Mouse (Mus musculus): ENCODE measurements around the gene Megf11. TPM values are rescaled to one million over a fixed set of nuclear protein-coding genes. Genes with fewer than 3 reads are reported as not detected.

Megf11 gene
- polyA plus RNA-seq, 1 experiment from 2014 or later: 0.92 TPM

DNA sequence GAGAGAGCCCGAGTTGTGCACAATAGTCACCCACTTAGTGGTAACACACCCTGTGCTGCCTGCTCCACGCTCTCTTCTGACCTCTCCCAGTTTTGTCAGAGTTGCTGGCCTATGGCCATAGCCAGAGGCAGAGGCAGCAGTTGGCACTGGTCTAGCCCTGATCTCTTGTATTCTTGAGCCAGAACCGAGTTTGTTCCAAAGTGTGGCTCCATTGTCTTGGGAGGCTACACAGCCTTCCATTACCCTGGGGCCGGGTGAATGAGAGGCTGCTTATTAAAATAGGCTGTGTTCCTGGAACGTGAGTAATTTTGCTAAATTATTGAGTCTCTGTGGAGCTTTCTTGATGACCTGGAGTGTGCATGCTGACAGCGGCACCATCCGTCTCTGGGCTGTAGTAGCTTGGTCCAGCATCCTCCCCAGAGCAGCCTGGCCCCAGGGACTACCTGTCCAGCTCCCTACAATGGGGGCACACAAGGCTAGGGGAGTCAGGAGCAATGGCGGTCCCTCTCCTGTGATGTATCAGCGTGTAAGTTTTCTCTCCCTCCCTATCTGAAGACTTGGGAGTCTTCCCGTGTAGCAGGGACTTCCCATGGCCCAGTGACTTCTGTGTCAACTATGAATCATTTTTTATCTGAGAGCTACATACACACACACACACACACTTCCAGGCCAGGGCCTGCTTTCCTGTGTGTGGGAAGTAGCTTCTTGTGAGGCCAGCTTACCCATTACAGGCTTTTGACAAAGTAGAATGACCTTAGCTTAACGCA, 121.2 kb downstream of the Megf11 start:
- 67% methylated on average over 11 of the region's 11 CpGs for WGBS
- Histone ChIP-seq H3K27ac (replicated peaks in 1 of 2; ENCODE audit: control insufficient read depth in 1 of 2, insufficient read depth in 1 of 2, low read depth in 2 of 2, low read length in 2 of 2) (no peak overlapping the region), H3K9me3 (ENCODE audit: control insufficient read depth, low read length) (no peaks in the 10 kb centered on the region), H3K9ac (ENCODE audit: low read length) (no peak overlapping the region), H3K4me1 (ENCODE audit: control insufficient read depth in 2 of 2, insufficient read depth in 2 of 2, low read length in 2 of 2) (no peaks in the 10 kb centered on the region; a peak in 1 of 4 replicates), H3K27me3 (ENCODE audit: control insufficient read depth, insufficient read depth, low read length) (no peaks in the 10 kb centered on the region), H3K4me3 (ENCODE audit: control insufficient read depth in 1 of 2, insufficient read depth in 1 of 2, low read depth in 1 of 2, low read length in 2 of 2) (no peak overlapping the region), H3K36me3 (ENCODE audit: control insufficient read depth, insufficient read depth, low read length) (no peaks in the 10 kb centered on the region), H3K4me2 (ENCODE audit: low read length) (no peak overlapping the region)
- no peak for ATAC-seq (ENCODE audit: insufficient number of reproducible peaks, insufficient read depth, low FRiP score, low read depth)

DNA sequence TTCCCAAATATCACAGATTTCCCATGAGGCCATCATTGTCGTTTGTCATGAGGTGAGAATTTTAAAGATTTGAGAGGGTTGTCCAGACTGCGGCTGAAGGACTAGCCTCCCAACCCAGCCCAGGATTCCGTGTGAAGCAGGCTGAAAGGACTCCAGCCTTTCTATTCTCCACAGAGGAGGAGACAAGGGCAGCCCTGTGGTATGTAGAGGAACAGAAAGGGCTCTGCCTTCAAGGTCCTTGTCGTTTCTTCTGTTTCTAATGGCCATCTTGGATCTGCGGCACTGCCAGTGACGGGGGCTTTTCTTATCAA, 121.7 kb downstream of the Megf11 start:
- Histone ChIP-seq H3K4me2 (ENCODE audit: low read length) (no peak overlapping the region), H3K9ac (ENCODE audit: low read length) (no peak overlapping the region), H3K36me3 (ENCODE audit: control insufficient read depth, insufficient read depth, low read length) (no peaks in the 10 kb centered on the region), H3K4me3 (ENCODE audit: control insufficient read depth in 1 of 2, insufficient read depth in 1 of 2, low read depth in 1 of 2, low read length in 2 of 2) (no peak overlapping the region), H3K27me3 (ENCODE audit: control insufficient read depth, insufficient read depth, low read length) (no peaks in the 10 kb centered on the region), H3K4me1 (ENCODE audit: control insufficient read depth in 2 of 2, insufficient read depth in 2 of 2, low read length in 2 of 2) (no peaks in the 10 kb centered on the region; a peak in 1 of 4 replicates), H3K27ac (replicated peaks in 1 of 2; ENCODE audit: control insufficient read depth in 1 of 2, insufficient read depth in 1 of 2, low read depth in 2 of 2, low read length in 2 of 2) (no peak overlapping the region), H3K9me3 (ENCODE audit: control insufficient read depth, low read length) (no peaks in the 10 kb centered on the region)
- 43% methylated on average over 6 of the region's 6 CpGs for WGBS
- no peak for ATAC-seq (ENCODE audit: insufficient number of reproducible peaks, insufficient read depth, low FRiP score, low read depth)

DNA sequence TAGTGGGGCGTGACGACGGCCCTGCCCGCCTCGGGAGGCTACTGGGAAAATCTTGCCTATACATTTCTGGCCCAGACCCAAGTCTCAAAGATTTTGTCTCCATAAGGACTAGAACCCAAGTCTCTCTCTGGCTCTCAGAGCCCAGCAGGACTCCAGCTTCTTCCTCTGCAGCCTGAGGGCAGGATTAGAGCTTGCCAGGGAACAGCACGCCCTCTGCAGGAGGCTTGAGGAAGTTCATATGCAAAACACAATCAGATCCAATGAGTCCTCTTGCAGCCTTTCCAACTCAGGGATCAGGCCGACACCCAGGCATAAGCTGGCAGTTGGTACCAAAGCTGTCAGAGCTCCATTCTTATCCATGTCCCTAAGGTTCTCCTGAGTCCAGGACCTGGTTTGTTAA, 122.6 kb downstream of the Megf11 start:
- H3K27me3 ChIP-seq (ENCODE audit: control insufficient read depth, insufficient read depth, low read length): no peaks in the 10 kb centered on the region
- no peak overlapping the region for H3K4me3 ChIP-seq (ENCODE audit: control insufficient read depth in 1 of 2, insufficient read depth in 1 of 2, low read depth in 1 of 2, low read length in 2 of 2)
- H3K9ac ChIP-seq (ENCODE audit: low read length): no peak overlapping the region
- no peaks in the 10 kb centered on the region for H3K9me3 ChIP-seq (ENCODE audit: control insufficient read depth, low read length)
- 53% methylated on average over 7 of the region's 7 CpGs for WGBS
- H3K4me1 ChIP-seq (ENCODE audit: control insufficient read depth in 2 of 2, insufficient read depth in 2 of 2, low read length in 2 of 2): no peaks in the 10 kb centered on the region; a peak in 1 of 4 replicates
- no peak overlapping the region for H3K27ac ChIP-seq (replicated peaks in 1 of 2; ENCODE audit: control insufficient read depth in 1 of 2, insufficient read depth in 1 of 2, low read depth in 2 of 2, low read length in 2 of 2)
- ATAC-seq (ENCODE audit: insufficient number of reproducible peaks, insufficient read depth, low FRiP score, low read depth): no peak
- H3K36me3 ChIP-seq (ENCODE audit: control insufficient read depth, insufficient read depth, low read length): no peaks in the 10 kb centered on the region
- no peak overlapping the region for H3K4me2 ChIP-seq (ENCODE audit: low read length)

DNA sequence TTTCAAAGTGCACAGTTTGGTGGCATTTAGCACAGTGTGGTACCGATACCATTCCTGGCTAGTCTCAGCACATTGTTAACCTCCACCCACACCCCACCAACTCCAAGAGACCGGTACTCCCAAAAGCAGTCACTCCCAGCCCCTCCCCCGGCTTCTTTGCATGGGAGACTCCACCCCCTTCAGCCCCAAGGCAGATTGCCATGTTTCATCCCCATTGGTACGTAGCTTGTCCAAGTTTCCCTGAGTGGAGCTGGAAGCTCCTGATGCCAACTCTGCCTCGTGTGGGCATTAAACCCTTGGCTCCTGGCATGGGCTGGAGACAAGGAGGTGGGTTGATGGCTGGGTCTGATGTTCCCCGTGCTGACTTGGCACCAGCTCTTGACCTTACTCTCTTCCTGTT, 129.4 kb downstream of the Megf11 start:
- Histone ChIP-seq H3K9me3 (ENCODE audit: control insufficient read depth, low read length) (no peaks in the 10 kb centered on the region), H3K9ac (ENCODE audit: low read length) (no peak overlapping the region), H3K36me3 (ENCODE audit: control insufficient read depth, insufficient read depth, low read length) (no peaks in the 10 kb centered on the region), H3K27ac (replicated peaks in 1 of 2; ENCODE audit: control insufficient read depth in 1 of 2, insufficient read depth in 1 of 2, low read depth in 2 of 2, low read length in 2 of 2) (no peak overlapping the region), H3K4me2 (ENCODE audit: low read length) (no peak overlapping the region), H3K4me3 (ENCODE audit: control insufficient read depth in 1 of 2, insufficient read depth in 1 of 2, low read depth in 1 of 2, low read length in 2 of 2) (no peak overlapping the region), H3K4me1 (ENCODE audit: control insufficient read depth in 2 of 2, insufficient read depth in 2 of 2, low read length in 2 of 2) (no peaks in the 10 kb centered on the region), H3K27me3 (ENCODE audit: control insufficient read depth, insufficient read depth, low read length) (no peaks in the 10 kb centered on the region)
- no peak for ATAC-seq (ENCODE audit: insufficient number of reproducible peaks, insufficient read depth, low FRiP score, low read depth)
- 48% methylated on average over 6 of the region's 6 CpGs for WGBS

- 65% methylated on average over 12 of the region's 12 CpGs for WGBS
Measured at GRCm38 (mm10) chr9:64519921-64520746, 134.7 kb downstream of the Megf11 start.

DNA sequence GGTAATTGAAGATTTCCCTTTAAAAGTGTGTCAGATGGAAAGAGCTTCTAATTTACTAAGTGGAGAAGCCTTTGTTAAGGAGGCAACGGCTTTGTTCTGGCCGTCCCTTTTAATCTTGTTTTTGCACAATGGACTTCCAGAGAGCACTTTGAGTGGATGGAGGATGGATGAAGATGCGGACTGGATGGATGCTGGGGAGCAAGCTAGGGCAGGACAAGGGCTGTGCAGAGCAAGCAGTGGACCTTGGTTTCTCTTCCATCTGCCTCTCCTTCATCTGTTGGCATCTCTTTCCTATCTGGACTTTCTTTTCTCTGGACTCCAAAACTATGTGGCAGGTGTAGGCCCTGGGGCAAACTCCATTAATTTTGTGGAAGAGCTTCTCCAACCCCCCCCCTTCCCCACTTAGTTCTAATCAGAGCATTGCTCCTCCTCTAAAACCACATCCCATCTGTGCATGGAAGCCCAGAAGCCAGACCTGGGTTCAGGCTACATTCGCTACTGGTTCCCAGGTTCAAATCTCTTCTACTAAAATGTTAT, 135.4 kb downstream of the Megf11 start:
- Histone ChIP-seq H3K27me3 (ENCODE audit: control insufficient read depth, insufficient read depth, low read length) (no peaks in the 10 kb centered on the region), H3K27ac (replicated peaks in 1 of 2; ENCODE audit: control insufficient read depth in 1 of 2, insufficient read depth in 1 of 2, low read depth in 2 of 2, low read length in 2 of 2) (no peak overlapping the region), H3K9me3 (ENCODE audit: control insufficient read depth, low read length) (no peaks in the 10 kb centered on the region), H3K9ac (ENCODE audit: low read length) (no peak overlapping the region), H3K4me2 (ENCODE audit: low read length) (no peak overlapping the region), H3K4me3 (ENCODE audit: control insufficient read depth in 1 of 2, insufficient read depth in 1 of 2, low read depth in 1 of 2, low read length in 2 of 2) (no peak overlapping the region), H3K36me3 (ENCODE audit: control insufficient read depth, insufficient read depth, low read length) (no peaks in the 10 kb centered on the region), H3K4me1 (ENCODE audit: control insufficient read depth in 2 of 2, insufficient read depth in 2 of 2, low read length in 2 of 2) (no peaks in the 10 kb centered on the region)
- ATAC-seq (ENCODE audit: insufficient number of reproducible peaks, insufficient read depth, low FRiP score, low read depth): no peak
- WGBS: 70% methylated on average over 4 of the region's 4 CpGs

More at GRCm38 (mm10) chr9:64519921-64520746, 134.7 kb downstream of the Megf11 start:
- Histone ChIP-seq H3K36me3 (ENCODE audit: control insufficient read depth, insufficient read depth, low read length) (no peaks in the 10 kb centered on the region), H3K27ac (replicated peaks in 1 of 2; ENCODE audit: control insufficient read depth in 1 of 2, insufficient read depth in 1 of 2, low read depth in 2 of 2, low read length in 2 of 2) (no peak overlapping the region), H3K4me2 (ENCODE audit: low read length) (no peak overlapping the region), H3K9ac (ENCODE audit: low read length) (no peak overlapping the region), H3K4me3 (ENCODE audit: control insufficient read depth in 1 of 2, insufficient read depth in 1 of 2, low read depth in 1 of 2, low read length in 2 of 2) (no peak overlapping the region), H3K9me3 (ENCODE audit: control insufficient read depth, low read length) (no peaks in the 10 kb centered on the region), H3K4me1 (ENCODE audit: control insufficient read depth in 2 of 2, insufficient read depth in 2 of 2, low read length in 2 of 2) (no peaks in the 10 kb centered on the region), H3K27me3 (ENCODE audit: control insufficient read depth, insufficient read depth, low read length) (no peaks in the 10 kb centered on the region)
- ATAC-seq (ENCODE audit: insufficient number of reproducible peaks, insufficient read depth, low FRiP score, low read depth): no peak

DNA sequence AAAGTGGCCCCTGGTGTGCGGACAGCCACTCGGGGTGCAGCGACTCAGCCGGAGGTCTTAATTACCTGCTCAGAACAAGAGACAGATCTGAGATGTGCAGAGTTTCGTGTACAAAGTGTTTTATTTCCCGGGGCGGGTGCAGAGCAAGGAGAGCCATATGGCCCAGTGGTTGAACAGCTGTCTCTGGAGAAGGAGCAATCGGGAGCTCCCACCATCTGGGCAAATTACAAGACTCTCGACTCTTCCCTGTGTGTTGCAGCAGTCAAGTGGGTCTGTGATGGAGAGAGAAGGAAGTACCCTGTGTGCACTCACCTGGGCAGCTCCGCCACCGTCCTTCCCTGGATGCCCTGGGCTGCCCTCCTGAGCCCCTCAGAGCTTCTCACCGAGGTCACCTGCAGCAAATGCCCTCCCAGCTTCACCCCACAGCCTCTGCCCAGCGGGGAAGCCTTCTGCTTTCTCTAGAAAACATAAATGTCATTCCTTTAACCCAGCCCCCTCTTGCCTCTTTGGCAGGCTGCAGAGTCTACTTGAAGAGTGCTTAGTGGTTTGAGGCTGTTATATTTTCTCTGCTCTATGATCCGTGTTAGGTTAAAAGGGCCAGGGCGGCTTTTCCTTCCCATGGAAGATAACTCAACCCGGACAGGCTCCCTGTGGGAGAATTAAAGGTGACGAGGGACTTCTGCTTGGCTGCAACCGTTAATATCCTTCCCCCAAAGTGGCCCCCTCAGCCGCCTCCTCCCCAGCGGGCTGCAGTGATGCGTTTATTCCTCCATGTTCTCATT, 138.0 kb downstream of the Megf11 start:
- ATAC-seq (ENCODE audit: insufficient number of reproducible peaks, insufficient read depth, low FRiP score, low read depth): no peak
- Histone ChIP-seq H3K4me2 (ENCODE audit: low read length) (no peak overlapping the region), H3K27ac (replicated peaks in 1 of 2; ENCODE audit: control insufficient read depth in 1 of 2, insufficient read depth in 1 of 2, low read depth in 2 of 2, low read length in 2 of 2) (no peak overlapping the region), H3K36me3 (ENCODE audit: control insufficient read depth, insufficient read depth, low read length) (no peaks in the 10 kb centered on the region), H3K9ac (ENCODE audit: low read length) (no peak overlapping the region), H3K9me3 (ENCODE audit: control insufficient read depth, low read length) (no peaks in the 10 kb centered on the region), H3K4me1 (ENCODE audit: control insufficient read depth in 2 of 2, insufficient read depth in 2 of 2, low read length in 2 of 2) (no peaks in the 10 kb centered on the region), H3K27me3 (ENCODE audit: control insufficient read depth, insufficient read depth, low read length) (no peaks in the 10 kb centered on the region), H3K4me3 (ENCODE audit: control insufficient read depth in 1 of 2, insufficient read depth in 1 of 2, low read depth in 1 of 2, low read length in 2 of 2) (no peak overlapping the region)
- 62% methylated on average over 21 of the region's 21 CpGs for WGBS

All from heart, embryonic 14.5 days (tissue).